Mouse (Mus musculus) CD8-positive naive resting alpha-beta T cell, adult 2 months (primary cell): ENCODE measurements around the gene Vps26a.
A peak's percentile ranks its signal among the peaks of the same experiment; 100 is the strongest.
"Not testable (repeated sequence)": the region's sequence is repeated elsewhere in the genome, so short reads cannot be mapped to it uniquely, and the experiment has no call there.

Experiments used
- DNase-seq, 2 experiments: peaks; one replicate each; pipeline ENCODE4 v3.0.0; 2022; ENCODE audit warnings: low read depth in 2 of 2, low spot score in 2 of 2

Gene Vps26a

GRCm38 (mm10) chr10:62500916-62501615 is 14.5 kb upstream of the Vps26a start:
- DNase-seq: no peak

DNA sequence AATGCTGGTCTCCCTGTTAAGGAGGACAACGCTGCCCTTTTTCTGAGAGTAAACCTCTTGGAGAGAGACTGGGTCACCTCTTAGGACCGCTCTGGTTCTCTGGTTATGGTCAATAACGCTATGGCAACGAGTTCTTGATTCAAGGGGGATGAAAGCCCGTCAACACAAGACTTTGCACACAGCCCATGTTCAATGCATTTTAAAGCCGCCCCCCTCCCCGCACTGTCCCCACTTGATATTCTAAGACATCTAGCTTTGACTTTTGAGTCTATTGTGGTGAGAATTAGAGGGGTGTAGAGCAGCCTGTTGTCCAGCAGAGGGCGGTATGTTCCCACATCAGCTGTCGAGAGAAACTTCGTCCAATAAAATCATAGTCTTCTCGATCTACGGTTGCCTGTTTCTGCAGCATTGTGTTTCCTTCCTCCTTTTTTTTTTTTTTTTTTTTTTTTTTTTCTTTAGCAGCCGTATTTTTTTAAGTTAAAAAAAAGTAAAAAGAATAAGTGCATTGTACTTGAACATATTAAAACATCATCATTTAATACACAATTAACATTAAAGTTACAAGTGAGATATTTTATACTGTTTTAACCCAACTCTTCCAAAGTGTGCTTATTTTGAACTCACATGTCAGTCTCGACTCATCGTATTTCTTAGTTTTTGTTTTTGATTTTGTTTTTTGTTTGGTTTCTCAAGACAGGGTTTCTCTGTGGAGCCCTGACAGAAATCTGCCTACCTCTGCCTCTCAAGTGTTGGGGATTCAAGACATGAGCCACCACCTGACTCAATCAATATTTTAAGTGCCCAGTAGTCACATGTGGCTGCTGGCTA is 13.7 kb upstream of the Vps26a start:
- peak; percentile 60 to 77 for DNase-seq

- DNase-seq: not testable (repeated sequence)
Observed at GRCm38 (mm10) chr10:62491681-62492080, 5.1 kb upstream of the Vps26a start.

DNA sequence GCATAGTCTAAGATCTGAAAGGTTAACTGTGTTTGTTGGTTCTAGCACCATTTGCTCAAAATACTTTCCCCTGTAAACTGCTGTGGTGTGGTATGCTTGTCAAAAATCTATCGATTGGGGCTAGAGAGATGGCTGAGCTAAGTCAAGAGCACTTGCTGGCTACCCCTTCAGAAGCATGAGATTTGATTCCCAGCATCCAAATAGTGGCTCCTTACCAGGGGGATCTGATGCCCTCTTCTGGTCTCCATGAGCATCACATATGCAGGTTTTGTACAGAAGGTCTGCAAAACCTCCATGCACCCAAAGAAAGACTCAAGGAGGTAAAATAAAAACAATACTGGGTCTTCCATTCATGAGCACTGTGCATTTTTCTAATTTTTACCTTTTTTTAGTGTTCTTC is 1.7 kb upstream of the Vps26a start:
- no peak for DNase-seq

GRCm38 (mm10) chr10:62485878-62486582 is 575 bp downstream of the Vps26a start:
- DNase-seq: no peak

- DNase-seq: no peak
Observed at GRCm38 (mm10) chr10:62481108-62481852, 5.3 kb downstream of the Vps26a start.

DNA sequence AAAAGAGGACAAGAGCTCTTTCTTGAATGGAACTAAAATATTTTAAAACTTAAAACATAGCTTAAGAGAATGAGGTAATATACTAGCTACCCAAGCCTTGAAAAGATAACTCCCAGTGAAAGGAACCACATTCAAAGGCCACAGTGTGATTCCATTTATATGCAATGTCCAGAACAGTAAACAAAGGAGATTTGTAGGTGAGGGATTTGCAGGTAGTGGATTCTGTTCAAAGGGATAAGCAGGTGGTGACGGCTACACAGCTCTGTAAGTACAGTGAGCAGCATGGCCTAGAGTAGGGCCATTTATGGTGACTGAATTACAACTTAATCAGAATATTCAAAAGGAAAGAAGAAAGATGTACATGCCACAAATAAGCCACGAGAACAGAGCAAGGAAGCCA is 9.6 kb downstream of the Vps26a start:
- DNase-seq: no peak

- DNase-seq: no peak
Observed at GRCm38 (mm10) chr10:62474944-62475343, 11.7 kb downstream of the Vps26a start.

DNA sequence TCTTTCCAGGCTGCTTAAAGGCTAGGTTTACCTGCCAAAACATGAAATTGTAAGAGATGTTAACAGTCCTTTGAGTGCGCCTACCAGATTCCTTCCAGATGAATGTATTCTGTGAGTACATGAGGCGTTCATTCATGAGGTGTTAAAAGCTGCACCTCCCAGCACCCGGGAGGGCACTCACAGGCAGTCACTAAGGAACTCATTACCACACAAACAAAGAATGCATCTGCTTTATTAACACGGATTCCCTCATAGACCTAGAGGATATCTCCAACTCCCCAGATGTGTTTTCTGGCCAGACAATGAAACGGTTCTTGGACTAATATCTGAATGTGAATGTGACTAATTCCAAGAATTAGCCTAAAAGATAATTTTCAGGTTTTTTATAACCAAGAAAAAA is 15.5 kb downstream of the Vps26a start:
- no peak for DNase-seq

GRCm38 (mm10) chr10:62469736-62470135 is 16.9 kb downstream of the Vps26a start:
- DNase-seq: no peak

DNA sequence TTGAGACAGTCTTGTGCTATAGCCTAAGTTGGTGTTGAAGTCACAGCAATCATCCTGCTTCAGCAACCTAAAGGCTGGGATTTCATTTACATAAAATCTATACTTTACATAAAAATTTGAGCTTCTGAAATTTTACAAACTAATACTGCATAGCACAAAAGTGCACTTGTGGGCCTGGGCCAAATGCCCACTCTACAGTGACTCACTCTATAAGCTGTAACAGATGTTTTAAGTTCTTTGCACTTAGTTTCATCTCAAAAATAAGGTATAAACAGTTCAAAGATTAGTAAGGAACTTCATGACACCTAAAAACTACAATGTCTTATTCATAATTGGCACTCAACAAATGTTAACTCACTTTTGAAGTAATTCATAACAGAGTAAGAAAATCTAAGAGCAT is 25.3 kb downstream of the Vps26a start:
- no peak for DNase-seq

- not testable (repeated sequence) for DNase-seq
Observed at GRCm38 (mm10) chr10:62452001-62452400, 34.6 kb downstream of the Vps26a start.

DNA sequence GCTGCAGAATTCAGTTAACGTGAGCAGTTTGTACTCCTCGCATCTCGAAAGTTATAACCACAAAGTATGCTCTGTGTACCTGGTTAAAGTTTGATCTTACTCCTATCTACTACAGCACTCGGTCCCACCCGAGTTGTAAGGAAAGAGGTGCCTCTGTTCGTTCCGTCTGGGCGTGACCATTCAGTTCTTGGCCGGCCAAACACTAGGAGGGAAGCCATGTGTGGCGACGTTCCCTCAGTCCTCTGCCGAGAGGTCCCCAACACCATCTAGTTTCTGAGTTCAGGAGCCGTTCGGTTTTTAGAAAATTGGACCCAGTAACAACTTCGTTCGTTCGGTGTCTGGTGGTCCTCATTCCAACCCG is 36.3 kb downstream of the Vps26a start:
- DNase-seq: no peak

DNA sequence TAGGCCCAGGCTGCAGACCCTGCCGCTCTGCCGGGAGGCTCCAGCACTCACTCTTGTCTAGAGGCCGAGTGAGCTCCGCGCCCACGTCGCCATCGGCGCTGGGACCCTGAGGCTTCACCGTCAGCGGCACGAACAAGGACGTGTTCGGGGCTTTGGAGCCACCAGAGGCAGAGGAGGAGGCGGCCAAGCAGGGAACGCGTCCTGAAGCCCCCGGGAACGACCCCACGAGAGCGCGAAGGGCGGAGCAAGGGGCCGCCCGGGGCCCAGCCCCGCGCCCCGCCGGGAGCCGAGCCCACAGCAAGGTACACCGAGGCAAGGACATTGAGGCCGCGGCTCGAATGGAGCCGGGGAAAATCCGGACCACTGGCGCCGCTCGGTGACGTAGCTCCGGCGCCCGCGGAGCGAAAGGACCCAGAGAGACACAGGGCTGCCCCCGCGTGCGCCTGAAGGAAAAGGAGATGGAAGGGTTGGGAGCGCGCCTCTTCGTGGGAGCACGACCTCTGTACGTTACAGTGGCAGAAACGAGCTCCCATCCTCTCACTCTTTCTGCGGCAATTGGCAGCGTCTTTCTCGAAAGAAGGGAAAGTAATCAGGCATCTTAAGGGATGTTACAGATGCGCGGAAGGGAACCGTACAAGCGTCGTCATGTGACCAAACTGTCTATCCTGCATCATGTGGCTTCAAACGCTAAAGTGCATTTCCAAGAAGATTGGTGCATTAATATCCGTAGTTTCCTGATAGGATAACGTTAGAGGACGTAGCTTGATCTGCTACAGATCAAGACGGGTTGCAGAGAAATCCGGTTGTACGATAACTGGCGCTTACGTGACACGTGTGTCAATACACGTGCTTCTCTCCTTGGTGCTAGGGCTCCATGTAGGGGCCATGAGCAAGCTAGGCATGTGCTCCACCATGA is 37.0 kb downstream of the Vps26a start, which contains the start of the genes 4930507D05Rik and Supv3l1:
Gene 4930507D05Rik (plus strand): TSS at position 126 of the 916 bp plus-strand sequence.
Gene Supv3l1 (minus strand): TSS at position 375 of the 916 bp plus-strand sequence.
- DNase-seq: peak; percentile 87 to 93

- no peak for DNase-seq
Observed at GRCm38 (mm10) chr10:62430427-62430826, 56.2 kb downstream of the Vps26a start.

DNA sequence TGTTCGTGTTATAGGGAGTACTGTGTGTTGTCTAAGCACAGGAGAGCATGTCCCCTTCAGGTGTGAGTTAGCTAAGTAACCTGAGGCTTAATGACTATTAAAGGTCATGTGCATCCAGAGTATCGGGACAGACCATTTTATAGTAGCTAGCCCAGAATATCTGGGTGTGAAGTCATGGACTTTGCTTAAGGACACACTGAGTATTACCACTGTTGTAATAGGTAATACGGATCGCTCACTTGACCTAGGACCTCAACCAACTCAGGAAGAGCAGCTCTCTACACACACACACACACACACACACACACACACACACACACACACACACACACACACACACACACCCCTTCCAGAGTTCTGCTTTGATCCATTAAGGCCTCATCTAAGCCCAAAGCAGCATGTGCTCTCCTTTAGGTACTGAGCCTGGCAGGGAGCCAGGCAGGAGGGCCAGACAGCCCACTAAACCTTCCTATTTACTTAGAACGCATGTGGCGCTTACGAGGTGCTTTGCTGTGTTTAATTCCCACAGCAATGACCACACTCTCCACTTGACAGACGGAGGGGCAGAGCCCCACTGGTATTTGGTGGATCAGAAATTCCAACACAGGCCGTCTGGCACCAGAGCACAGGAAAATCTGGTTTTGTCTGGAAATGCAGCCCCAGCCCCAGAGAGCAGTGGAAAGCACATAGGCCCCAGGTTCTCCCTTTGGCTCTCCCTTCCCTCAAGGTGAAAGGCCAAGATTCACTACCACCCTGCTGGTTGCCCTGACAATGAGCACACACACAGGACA is 61.3 kb downstream of the Vps26a start:
- DNase-seq: no peak

GRCm38 (mm10) chr10:62422255-62422654 is 64.3 kb downstream of the Vps26a start, which contains the start of gene Hkdc1:
Gene Hkdc1 (minus strand): TSS chr10:62422491.
- DNase-seq: no peak

GRCm38 (mm10) chr10:62421127-62421526 is 65.5 kb downstream of the Vps26a start:
- no peak for DNase-seq

GRCm38 (mm10) chr10:62420399-62420798 is 66.2 kb downstream of the Vps26a start:
- no peak for DNase-seq
